Mouse (Mus musculus) activated CD4-positive, CD25-positive, alpha-beta regulatory T cell (primary cell): ENCODE measurements around the gene Fxn. TPM values are rescaled to one million over a fixed set of nuclear protein-coding genes. Genes with fewer than 3 reads are reported as not detected.

Experiments
- polyA plus RNA-seq, 2 experiments: library from polyadenylated mRNA; unstranded; fragments of 100-300 nt; shearing (Covaris generic); gene quantifications; one replicate each; pipeline ENCODE4 v1.2.1; 2017

Fxn gene
- 10 to 100 TPM; 26.8 to 27.8 TPM for polyA plus RNA-seq

DNA sequence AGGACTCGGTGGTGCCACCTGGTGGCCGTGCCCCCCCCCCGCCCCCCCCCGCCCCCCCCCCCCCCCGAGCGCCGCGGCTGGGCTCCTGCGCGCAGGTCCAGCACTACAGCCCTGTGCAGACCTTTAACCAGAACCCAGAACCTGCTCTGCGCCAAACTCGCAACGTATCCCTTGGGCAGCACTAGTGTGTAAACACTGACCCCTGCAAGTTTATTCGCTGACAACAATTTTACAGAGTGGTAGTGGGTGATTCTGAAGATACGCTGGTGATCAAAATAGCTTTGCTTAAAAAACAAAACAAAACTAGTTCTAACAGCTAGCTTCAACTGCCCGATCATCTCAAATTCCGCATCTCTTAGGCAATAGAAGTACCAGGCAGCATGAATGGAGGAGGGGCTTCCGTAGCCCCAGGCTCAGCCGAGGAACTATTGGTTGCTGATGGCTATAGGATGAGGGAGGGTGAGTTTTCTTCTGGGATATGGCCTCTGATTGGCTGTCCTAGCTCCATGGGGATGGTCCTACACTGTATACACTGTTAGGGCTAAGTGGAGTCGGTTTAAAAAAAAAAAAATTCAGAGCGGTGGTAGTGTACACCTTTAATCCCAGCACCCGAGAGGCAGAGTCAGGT lies at the start of gene Fxn:
Gene Fxn, minus strand, starts transcription at position 5 of the 628 bp plus-strand sequence.

GRCm38 (mm10) chr19:24224500-24225304 lies 55.7 kb downstream of the Fxn start, which contains the start of gene Tjp2:
Gene Tjp2, minus strand, starts transcription at chr19:24225030.

Other genes starting within 250 kb of the Fxn start
- not detected for gene Fam189a2, start 249.6 kb downstream of the Fxn start, polyA plus RNA-seq
- 10 to 100 TPM in 1 of 2 experiments, 1 to 10 TPM in 1; 4.0 to 18.5 TPM for gene Tjp2, start 55.6 kb downstream of the Fxn start, polyA plus RNA-seq
- 10 to 100 TPM; 37.6 to 51.3 TPM for gene Fam122a, start 196.8 kb upstream of the Fxn start, polyA plus RNA-seq